Mouse (Mus musculus): ENCODE results near the gene Slc41a3. TPM values are rescaled to one million over a fixed set of nuclear protein-coding genes. Genes with fewer than 3 reads are reported as not detected.

The Slc41a3 gene
- total and polyA plus RNA-seq, 3 experiments: 47.7 to 84.7 (median 51.0) TPM

DNA sequence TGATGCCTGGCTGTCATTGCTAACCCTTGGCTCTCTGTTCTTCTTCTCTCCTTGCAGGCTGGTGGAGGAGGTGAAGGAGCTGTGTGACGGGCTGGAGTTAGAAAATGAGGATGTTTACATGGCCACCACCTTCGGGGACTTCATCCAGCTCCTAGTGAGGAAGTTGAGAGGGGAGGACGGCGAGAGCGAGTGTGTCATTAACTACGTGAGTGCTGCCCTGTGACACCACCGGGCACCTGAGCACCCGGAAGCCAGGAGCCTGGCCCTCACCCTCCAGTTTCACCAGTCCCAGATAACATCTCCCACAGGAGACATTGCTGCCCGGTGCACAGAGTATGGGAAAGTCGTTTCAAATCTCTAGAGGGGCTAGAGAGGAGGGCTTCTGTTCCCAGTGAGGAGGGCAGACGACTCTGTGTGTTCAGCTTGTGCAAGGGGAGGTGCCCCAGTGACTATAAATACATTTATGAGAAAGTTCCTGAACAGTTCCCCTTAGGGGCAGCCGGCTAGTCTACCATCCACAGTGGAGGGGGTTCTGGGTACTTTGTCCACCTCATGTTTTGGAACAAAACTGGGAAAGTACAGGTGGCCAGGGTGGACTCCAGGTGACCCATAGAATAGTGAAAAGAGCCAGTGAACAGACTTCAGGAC is 34.7 kb upstream of the Slc41a3 start:
- Histone ChIP-seq H3K4me1 (ENCODE audit: insufficient read depth, low read depth, low read length) (no peaks in the 10 kb centered on the region), H3K36me3 (replicated peaks) (no peaks in the 10 kb centered on the region)
- TF ChIP-seq POLR2AphosphoS5 (IDR thresholded peaks at IDR 0.05; ENCODE audit: insufficient replicate concordance, low read depth, low read length): no peak
- TF ChIP-seq GATA1 (IDR thresholded peaks at IDR 0.05; ENCODE audit: borderline replicate concordance, low read length): no peak

DNA sequence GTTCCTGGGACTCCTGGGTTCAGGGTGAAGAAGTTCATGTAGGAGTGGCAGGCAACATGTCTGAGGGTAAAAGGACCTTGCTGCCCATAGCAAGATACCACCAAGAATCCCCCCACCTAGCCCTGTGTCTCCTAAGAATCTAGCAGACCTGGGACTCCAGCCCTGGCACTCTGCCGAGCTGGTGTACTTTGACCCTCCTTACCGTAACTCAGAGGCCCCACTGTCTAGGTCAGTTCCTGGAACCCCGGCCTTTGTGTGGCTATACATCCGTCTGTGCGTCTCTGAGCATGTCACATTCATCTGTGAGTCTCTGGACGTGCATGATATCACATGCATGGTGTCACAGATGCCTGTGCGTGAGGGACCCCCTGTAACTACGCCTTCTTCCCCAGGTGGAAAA is 34.1 kb upstream of the Slc41a3 start:
- TF ChIP-seq GATA2 (IDR thresholded peaks at IDR 0.05; ENCODE audit: borderline replicate concordance, low read depth, low read length) (no peak), POLR2AphosphoS5 (IDR thresholded peaks at IDR 0.05; ENCODE audit: insufficient replicate concordance, low read depth, low read length) (no peak), CTCF (IDR thresholded peaks at IDR 0.05; ENCODE audit: low read depth, low read length) (no peak)
- peaks cover 12% of the 10 kb centered on the region; the same call in 1 of the 2 replicates for H3K27me3 ChIP-seq (ENCODE audit: insufficient read depth, low read length)

More for the DNA sequence above, 34.7 kb upstream of the Slc41a3 start:
- Histone ChIP-seq H3K9me3 (replicated peaks) (no peaks in the 10 kb centered on the region), H3K4me3 (ENCODE audit: low read depth, low read length) (no peak overlapping the region), H3K27me3 (ENCODE audit: insufficient read depth, low read length) (peaks cover 15% of the 10 kb centered on the region; the same call in 1 of the 2 replicates)
- no peak for ATAC-seq (ENCODE audit: extremely low read depth, insufficient number of reproducible peaks, low FRiP score, poor library complexity, severe bottlenecking)
- DNase-seq (ENCODE audit: low spot score): no peak

DNA sequence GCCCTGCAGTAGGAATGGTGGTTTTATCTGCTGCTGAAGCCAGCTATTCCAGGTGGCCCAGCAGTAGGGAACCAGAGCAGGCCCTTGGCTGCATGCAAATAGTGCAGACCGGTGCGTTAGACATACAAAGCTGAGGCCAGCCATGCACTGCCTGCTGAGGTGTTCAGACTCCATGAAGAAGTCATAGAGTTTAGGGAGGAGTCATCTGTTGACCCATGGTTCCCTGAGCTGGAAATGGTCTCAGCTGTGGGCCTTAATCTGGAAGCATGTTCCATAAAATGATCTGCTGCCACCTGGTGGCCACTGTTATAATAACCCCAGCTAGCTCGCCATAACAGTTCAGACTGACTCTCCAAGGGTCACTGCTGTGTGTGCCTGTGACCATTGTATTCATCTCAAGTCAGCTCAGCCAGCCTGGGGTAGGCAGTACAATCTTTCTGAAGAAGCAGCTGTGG is 29.2 kb upstream of the Slc41a3 start:
- TF ChIP-seq GATA2 (IDR thresholded peaks at IDR 0.05; ENCODE audit: borderline replicate concordance, low read depth, low read length) (no peak), CTCF (IDR thresholded peaks at IDR 0.05; ENCODE audit: low read depth, low read length) (peak; percentile 73), POLR2AphosphoS5 (IDR thresholded peaks at IDR 0.05; ENCODE audit: insufficient replicate concordance, low read depth, low read length) (no peak), GATA1 (IDR thresholded peaks at IDR 0.05; ENCODE audit: borderline replicate concordance, low read length) (no peak), TAL1 (conservative IDR thresholded peaks at IDR 0.05; ENCODE audit: low read depth, low read length) (no peak)
- H3K27me3 ChIP-seq (ENCODE audit: insufficient read depth, low read length): peaks cover 22% of the 10 kb centered on the region
- H3K4me3 ChIP-seq (ENCODE audit: low read depth, low read length): no peak overlapping the region
- DNase-seq (ENCODE audit: low spot score) (peak; percentile 50), ATAC-seq (ENCODE audit: extremely low read depth, insufficient number of reproducible peaks, low FRiP score, poor library complexity, severe bottlenecking) (peak; percentile 28; the same call in 1 of the 2 replicates)
- H3K36me3 ChIP-seq (replicated peaks): no peaks in the 10 kb centered on the region
- no peaks in the 10 kb centered on the region for H3K4me1 ChIP-seq (ENCODE audit: insufficient read depth, low read depth, low read length)
- no peaks in the 10 kb centered on the region for H3K9me3 ChIP-seq (replicated peaks)

More for the DNA sequence above, 34.1 kb upstream of the Slc41a3 start:
- DNase-seq (ENCODE audit: low spot score) (no peak), ATAC-seq (ENCODE audit: extremely low read depth, insufficient number of reproducible peaks, low FRiP score, poor library complexity, severe bottlenecking) (no peak)
- Histone ChIP-seq H3K4me3 (ENCODE audit: low read depth, low read length) (no peak overlapping the region), H3K36me3 (replicated peaks) (no peaks in the 10 kb centered on the region), H3K4me1 (ENCODE audit: insufficient read depth, low read depth, low read length) (no peaks in the 10 kb centered on the region), H3K9me3 (replicated peaks) (no peaks in the 10 kb centered on the region)

DNA sequence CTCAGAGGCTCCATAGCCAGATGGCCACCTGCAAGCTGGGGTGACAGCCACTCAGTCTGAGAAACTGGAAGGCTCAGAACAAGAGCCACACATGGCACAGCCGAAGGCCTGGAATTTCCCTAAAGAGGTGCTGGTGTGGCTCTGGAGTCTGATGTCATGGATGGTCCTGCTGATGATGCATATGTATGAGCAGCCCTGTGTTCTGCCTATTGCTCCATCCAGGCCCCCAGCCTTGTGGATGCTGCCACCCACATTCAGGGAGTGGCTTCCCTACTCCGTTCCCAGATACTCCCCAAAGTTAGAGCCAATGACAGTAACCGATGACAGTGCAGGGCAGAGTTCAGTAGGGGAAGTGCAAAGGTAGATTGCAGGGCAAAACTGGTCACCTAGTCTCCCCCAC is 26.4 kb upstream of the Slc41a3 start:
- H3K9me3 ChIP-seq (replicated peaks): no peaks in the 10 kb centered on the region
- TF ChIP-seq GATA2 (IDR thresholded peaks at IDR 0.05; ENCODE audit: borderline replicate concordance, low read depth, low read length) (no peak), GATA1 (IDR thresholded peaks at IDR 0.05; ENCODE audit: borderline replicate concordance, low read length) (no peak), POLR2AphosphoS5 (IDR thresholded peaks at IDR 0.05; ENCODE audit: insufficient replicate concordance, low read depth, low read length) (no peak), TAL1 (conservative IDR thresholded peaks at IDR 0.05; ENCODE audit: low read depth, low read length) (no peak), CTCF (IDR thresholded peaks at IDR 0.05; ENCODE audit: low read depth, low read length) (no peak)
- ATAC-seq (ENCODE audit: extremely low read depth, insufficient number of reproducible peaks, low FRiP score, poor library complexity, severe bottlenecking): no peak
- DNase-seq (ENCODE audit: low spot score): no peak
- no peaks in the 10 kb centered on the region for H3K36me3 ChIP-seq (replicated peaks)
- H3K4me1 ChIP-seq (ENCODE audit: insufficient read depth, low read depth, low read length): no peaks in the 10 kb centered on the region
- H3K4me3 ChIP-seq (ENCODE audit: low read depth, low read length): no peak overlapping the region
- H3K27me3 ChIP-seq (ENCODE audit: insufficient read depth, low read length): peaks cover 25% of the 10 kb centered on the region

DNA sequence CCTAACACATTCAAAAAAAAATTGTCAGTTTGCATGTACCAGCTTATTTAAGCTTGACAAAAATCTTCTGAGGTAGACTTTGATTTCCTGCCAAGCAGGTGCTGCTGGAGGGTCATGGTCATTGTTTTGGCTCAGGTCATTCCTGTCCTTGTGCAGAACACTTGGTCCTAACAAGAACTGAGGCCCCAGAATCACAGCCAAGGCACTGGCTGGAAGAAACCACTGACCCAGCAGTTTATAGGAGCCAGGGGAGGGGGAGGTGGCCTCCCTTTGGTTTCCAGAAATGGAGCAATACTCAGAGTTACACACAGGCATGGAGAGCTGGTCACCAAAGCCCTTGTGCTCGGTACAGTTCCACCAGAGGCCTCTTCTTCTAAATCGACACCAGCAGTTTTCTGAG is 22.2 kb upstream of the Slc41a3 start:
- no peaks in the 10 kb centered on the region for H3K4me1 ChIP-seq (ENCODE audit: insufficient read depth, low read depth, low read length)
- ATAC-seq (ENCODE audit: extremely low read depth, insufficient number of reproducible peaks, low FRiP score, poor library complexity, severe bottlenecking) (no peak), DNase-seq (ENCODE audit: low spot score) (no peak)
- no peaks in the 10 kb centered on the region for H3K36me3 ChIP-seq (replicated peaks)
- TF ChIP-seq TAL1 (conservative IDR thresholded peaks at IDR 0.05; ENCODE audit: low read depth, low read length) (no peak), POLR2AphosphoS5 (IDR thresholded peaks at IDR 0.05; ENCODE audit: insufficient replicate concordance, low read depth, low read length) (no peak), GATA2 (IDR thresholded peaks at IDR 0.05; ENCODE audit: borderline replicate concordance, low read depth, low read length) (no peak)
- peaks cover 14% of the 10 kb centered on the region for H3K27me3 ChIP-seq (ENCODE audit: insufficient read depth, low read length)
- H3K4me3 ChIP-seq (ENCODE audit: low read depth, low read length): no peak overlapping the region
- no peaks in the 10 kb centered on the region for H3K9me3 ChIP-seq (replicated peaks)

DNA sequence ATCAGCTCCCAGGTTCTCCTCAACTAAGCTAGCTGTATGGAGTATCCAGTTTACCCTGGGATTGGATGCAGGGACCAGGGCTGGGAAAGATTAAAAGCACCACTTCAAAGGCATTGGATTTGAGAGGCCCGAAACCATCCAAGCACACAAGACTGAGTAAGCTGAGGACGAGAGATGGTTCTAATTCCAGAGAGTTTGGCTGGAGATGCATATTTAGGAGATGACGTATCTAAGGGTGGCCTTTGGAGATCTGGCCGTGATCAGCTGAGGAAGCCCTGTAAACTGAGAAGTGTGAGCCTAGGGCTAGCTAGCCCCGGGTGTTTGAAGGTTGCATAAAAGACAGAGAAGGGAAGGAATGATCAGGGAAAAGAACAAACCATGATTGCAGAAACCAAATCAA is 16.4 kb upstream of the Slc41a3 start:
- TF ChIP-seq CTCF (IDR thresholded peaks at IDR 0.05; ENCODE audit: low read depth, low read length): no peak
- no peak for TF ChIP-seq TAL1 (conservative IDR thresholded peaks at IDR 0.05; ENCODE audit: low read depth, low read length)
- TF ChIP-seq GATA1 (IDR thresholded peaks at IDR 0.05; ENCODE audit: borderline replicate concordance, low read length): no peak
- no peak for TF ChIP-seq GATA2 (IDR thresholded peaks at IDR 0.05; ENCODE audit: borderline replicate concordance, low read depth, low read length)
- no peak for TF ChIP-seq POLR2AphosphoS5 (IDR thresholded peaks at IDR 0.05; ENCODE audit: insufficient replicate concordance, low read depth, low read length)
- no peak for DNase-seq (ENCODE audit: low spot score)
- peaks cover 13% of the 10 kb centered on the region for H3K27me3 ChIP-seq (ENCODE audit: insufficient read depth, low read length)
- no peak overlapping the region for H3K4me3 ChIP-seq (ENCODE audit: low read depth, low read length)
- H3K9me3 ChIP-seq (replicated peaks): no peaks in the 10 kb centered on the region
- H3K36me3 ChIP-seq (replicated peaks): no peaks in the 10 kb centered on the region
- no peaks in the 10 kb centered on the region for H3K4me1 ChIP-seq (ENCODE audit: insufficient read depth, low read depth, low read length)
- no peak for ATAC-seq (ENCODE audit: extremely low read depth, insufficient number of reproducible peaks, low FRiP score, poor library complexity, severe bottlenecking)
